Mouse (Mus musculus) liver, adult 2 months (tissue): Measurements from ENCODE around the gene Hba-a1. TPM values are rescaled to one million over a fixed set of nuclear protein-coding genes. Genes with fewer than 3 reads are reported as not detected.

Experiments
- DNase-seq: peaks from one replicate; pipeline ENCODE4 v3.0.0-alpha.2; 2011; ENCODE audit warnings: low read depth, low spot score; ENCODE audit errors: extremely low read depth
- H3K27ac ChIP-seq: fragments of 200-500 bp; replicated peaks from 2 replicates; pipeline ENCODE4 v1.5.1; 2012; ENCODE audit warnings: low read depth, mild to moderate bottlenecking, control low read depth, inconsistent platforms, low read length; ENCODE audit not compliant: insufficient read depth
- H3K27me3 ChIP-seq: fragments of 200-500 bp; 2 replicates; pipeline ENCODE4 v1.6.1; 2012; ENCODE audit warnings: mild to moderate bottlenecking, moderate library complexity, low read length, inconsistent platforms; ENCODE audit not compliant: control insufficient read depth, insufficient read depth
- H3K36me3 ChIP-seq: fragments of 200-500 bp; 2 replicates; pipeline ENCODE4 v1.6.1; 2012; ENCODE audit warnings: low read length, inconsistent platforms; ENCODE audit not compliant: control insufficient read depth, insufficient read depth
- H3K4me1 ChIP-seq: fragments of 200-500 bp; 2 replicates; pipeline ENCODE4 v1.6.1; 2011; ENCODE audit warnings: low read length; ENCODE audit not compliant: control insufficient read depth, insufficient read depth
- H3K4me3 ChIP-seq: fragments of 200-500 bp; 2 replicates; pipeline ENCODE4 v1.5.1; 2011; ENCODE audit warnings: low read depth, mild to moderate bottlenecking, control low read depth, low read length, moderate library complexity; ENCODE audit not compliant: insufficient read depth
- H3K79me2 ChIP-seq: fragments of 200-500 bp; 2 replicates; pipeline ENCODE4 v1.6.1; 2012; ENCODE audit warnings: inconsistent platforms, mild to moderate bottlenecking, low read length, moderate library complexity; ENCODE audit not compliant: control insufficient read depth, insufficient read depth
- H3K9ac ChIP-seq: fragments of 200-500 bp; 2 replicates; pipeline ENCODE4 v1.6.1; 2012; ENCODE audit warnings: low read depth, mild to moderate bottlenecking, control low read depth, inconsistent platforms, low read length
- CTCF ChIP-seq: fragments of 200-500 bp; IDR thresholded peaks from 2 replicates; pipeline ENCODE4 v1.5.1; 2011; ENCODE audit warnings: low read depth, low read length, control low read depth
- POLR2A ChIP-seq: fragments of 200-500 bp; IDR thresholded peaks from 2 replicates; pipeline ENCODE4 v1.6.1; 2011; ENCODE audit warnings: low read length, control low read depth; ENCODE audit not compliant: insufficient read depth; ENCODE audit errors: extremely low read depth
- whole genome bisulfite sequencing: fragments of 180-500 bp; shearing (Covaris S2); methylation state at CpG from one replicate; pipeline ENCODE4 v1.1.7; 2018; 5-methylcytosine and 5-hydroxymethylcytosine counted together
- polyA plus RNA-seq: library from polyadenylated mRNA; depleted of rRNA; stranded (reverse); fragments of >200 nt; gene quantifications from 2 replicates; pipeline ENCODE4 v1.2.3, GENCODE M21; 2012
- total RNA-seq: library from RNA; depleted of rRNA; stranded (reverse); fragments of >200 nt; gene quantifications from 2 replicates; pipeline ENCODE4 v1.2.3, GENCODE M21; 2014

Hba-a1 gene
- total and polyA plus RNA-seq, 2 experiments, result 146 to 696 TPM

GRCm38 (mm10) chr11:32237411-32237795 is 45.9 kb upstream of the Hba-a1 start:
- DNase-seq, result no peak
- no peak for TF ChIP-seq CTCF
- Histone ChIP-seq H3K27me3 (no peaks in the 10 kb centered on the region), H3K4me1 (no peaks in the 10 kb centered on the region), H3K9ac (no peak overlapping the region), H3K79me2 (no peaks in the 10 kb centered on the region), H3K36me3 (peaks cover 6% of the 10 kb centered on the region), H3K4me3 (no peak overlapping the region), H3K27ac (no peak overlapping the region)
- 88% methylated on average over 3 of the region's 3 CpGs for WGBS

- H3K9ac ChIP-seq, result no peak overlapping the region
- no peak overlapping the region for H3K4me3 ChIP-seq
- peak; percentile 24 for DNase-seq
- no peaks in the 10 kb centered on the region for H3K4me1 ChIP-seq
- H3K27ac ChIP-seq, result no peak overlapping the region
- no peaks in the 10 kb centered on the region for H3K27me3 ChIP-seq
- TF ChIP-seq CTCF (peak; percentile 99), POLR2A (no peak)
- H3K36me3 ChIP-seq, result peaks cover 6% of the 10 kb centered on the region
- WGBS, result 63% methylated on average over 5 of the region's 5 CpGs
- H3K79me2 ChIP-seq, result no peaks in the 10 kb centered on the region
Observed at GRCm38 (mm10) chr11:32238093-32238860, 45.0 kb upstream of the Hba-a1 start.

GRCm38 (mm10) chr11:32241391-32241790 is 41.9 kb upstream of the Hba-a1 start:
- Histone ChIP-seq H3K27me3 (no peaks in the 10 kb centered on the region), H3K4me3 (no peak overlapping the region), H3K36me3 (peaks cover 13% of the 10 kb centered on the region), H3K27ac (no peak overlapping the region), H3K9ac (no peak overlapping the region), H3K4me1 (no peaks in the 10 kb centered on the region), H3K79me2 (no peaks in the 10 kb centered on the region)
- DNase-seq, result peak; percentile 31
- TF ChIP-seq POLR2A (no peak), CTCF (no peak)

- no peak overlapping the region for H3K27ac ChIP-seq
- H3K79me2 ChIP-seq, result no peaks in the 10 kb centered on the region
- H3K27me3 ChIP-seq, result no peaks in the 10 kb centered on the region
- peaks cover 20% of the 10 kb centered on the region for H3K36me3 ChIP-seq
- TF ChIP-seq CTCF (no peak), POLR2A (no peak)
- WGBS, result 64% methylated on average over 3 of the region's 3 CpGs
- DNase-seq, result no peak
- no peak overlapping the region for H3K4me3 ChIP-seq
- H3K4me1 ChIP-seq, result no peaks in the 10 kb centered on the region
- no peak overlapping the region for H3K9ac ChIP-seq
Observed at GRCm38 (mm10) chr11:32242209-32242608, 41.1 kb upstream of the Hba-a1 start.

GRCm38 (mm10) chr11:32243205-32243955 is 39.9 kb upstream of the Hba-a1 start:
- H3K79me2 ChIP-seq, result no peaks in the 10 kb centered on the region
- no peak overlapping the region for H3K4me3 ChIP-seq
- no peak overlapping the region for H3K9ac ChIP-seq
- no peak for TF ChIP-seq POLR2A
- no peak for TF ChIP-seq CTCF
- no peak for DNase-seq
- H3K4me1 ChIP-seq, result no peaks in the 10 kb centered on the region
- peaks cover 27% of the 10 kb centered on the region for H3K36me3 ChIP-seq
- no peak overlapping the region for H3K27ac ChIP-seq
- WGBS, result 76% methylated on average over 7 of the region's 7 CpGs
- no peaks in the 10 kb centered on the region for H3K27me3 ChIP-seq

- Histone ChIP-seq H3K36me3 (peaks cover 30% of the 10 kb centered on the region), H3K4me3 (no peak overlapping the region), H3K9ac (no peak overlapping the region), H3K27ac (no peak overlapping the region), H3K4me1 (no peaks in the 10 kb centered on the region), H3K27me3 (no peaks in the 10 kb centered on the region), H3K79me2 (no peaks in the 10 kb centered on the region)
- 80% methylated on average over 3 of the region's 3 CpGs for WGBS
- no peak for DNase-seq
- no peak for TF ChIP-seq CTCF
- TF ChIP-seq POLR2A, result no peak
Observed at GRCm38 (mm10) chr11:32244064-32244463, 39.2 kb upstream of the Hba-a1 start.
